Mouse (Mus musculus) neural tube, embryonic 11.5 days (tissue): Measurements from ENCODE around the gene Olfr78. TPM values are rescaled to one million over a fixed set of nuclear protein-coding genes. Genes with fewer than 3 reads are reported as not detected.

Experiments used
- ATAC-seq: fragments of 200-750 bp; cut with Nextera tagmentation; 2 replicates; pipeline ENCODE4 v1.8.0; 2017; ENCODE audit warnings: moderate number of reproducible peaks, mild to moderate bottlenecking, moderate TSS enrichment, moderate library complexity; ENCODE audit not compliant: insufficient read depth, low FRiP score, low TSS enrichment
- DNase-seq: peaks from one replicate; pipeline ENCODE4 v3.0.0-alpha.2; 2015; ENCODE audit warnings: low spot score
- H3K27ac ChIP-seq: fragments of 300-500 bp; sonication (generic); 2 replicates; pipeline ENCODE4 v1.5.1; 2014; ENCODE audit warnings: low read depth, mild to moderate bottlenecking, low read length
- H3K27me3 ChIP-seq: fragments of 300-500 bp; sonication (generic); 2 replicates; pipeline ENCODE4 v1.6.1; 2014; ENCODE audit warnings: mild to moderate bottlenecking, low read length, mixed read lengths; ENCODE audit not compliant: control insufficient read depth, insufficient read depth
- H3K36me3 ChIP-seq: fragments of 300-500 bp; sonication (generic); 2 replicates; pipeline ENCODE4 v1.6.1; 2014; ENCODE audit warnings: mild to moderate bottlenecking, low read length, moderate library complexity, mixed read lengths; ENCODE audit not compliant: control insufficient read depth, insufficient read depth
- H3K4me1 ChIP-seq: fragments of 300-500 bp; sonication (generic); 2 replicates; pipeline ENCODE4 v1.6.1; 2014; ENCODE audit warnings: low read length, mixed read lengths; ENCODE audit not compliant: control insufficient read depth, insufficient read depth
- H3K4me2 ChIP-seq: fragments of 300-500 bp; sonication (generic); 2 replicates; pipeline ENCODE4 v1.6.1; 2014; ENCODE audit warnings: low read depth, mild to moderate bottlenecking, moderate library complexity
- H3K4me3 ChIP-seq: fragments of 300-500 bp; sonication (generic); 2 replicates; pipeline ENCODE4 v1.5.1; 2014; ENCODE audit warnings: low read depth, low read length
- H3K9ac ChIP-seq: fragments of 300-500 bp; sonication (generic); 2 replicates; pipeline ENCODE4 v1.6.1; 2014; ENCODE audit warnings: mild to moderate bottlenecking, low read length
- H3K9me3 ChIP-seq: fragments of 300-500 bp; sonication (generic); 2 replicates; pipeline ENCODE4 v1.6.1; 2016; ENCODE audit warnings: low read length; ENCODE audit not compliant: control insufficient read depth
- WGBS: fragments of 180-500 bp; shearing (Covaris S2); extraction: QIAGEN DNeasy Blood & Tissue Kit; methylation state at CpG from one replicate; pipeline ENCODE4 v1.1.7; 2014; 5-methylcytosine and 5-hydroxymethylcytosine counted together
- polyA plus RNA-seq: library from polyadenylated mRNA; unstranded; fragments of >200 nt; fragmentation: Nextera tagmentation; extraction: Ambion mirVana; gene quantifications from 2 replicates; pipeline ENCODE4 v1.2.1, GENCODE M21; 2014

Olfr78 gene
- polyA plus RNA-seq: not detected in 2 replicates

DNA sequence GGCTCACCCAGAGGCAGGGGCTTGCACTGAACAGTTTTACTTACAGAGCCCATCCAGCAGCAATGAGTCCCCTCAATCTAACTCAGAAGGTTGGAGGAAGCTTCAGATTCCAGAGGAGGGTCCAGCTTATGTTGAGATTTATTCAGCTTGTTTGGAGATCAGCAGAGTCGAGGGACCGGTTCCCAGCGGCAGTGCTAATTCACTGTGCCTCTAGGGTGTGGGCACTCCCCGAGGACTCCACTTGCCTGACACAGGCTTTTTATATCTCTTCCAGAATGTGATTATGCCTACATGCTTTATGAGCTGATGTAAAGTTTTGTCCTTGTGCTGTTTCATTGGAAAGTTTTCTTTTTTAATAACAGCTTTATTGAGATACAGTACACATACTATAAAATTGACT, at the start of gene Olfr78, which contains the start of gene Olfr560:
TSS of gene Olfr78 (minus strand) at position 206 of the 400 bp plus-strand sequence.
TSS of gene Olfr560 (minus strand) at position 101 of the 400 bp plus-strand sequence.
- Histone ChIP-seq H3K9ac (no peak within 1 kb of the TSS), H3K27ac (no peak within 1 kb of the TSS), H3K27me3 (no peaks in the 10 kb centered on the region), H3K36me3 (no peaks in the 10 kb centered on the region), H3K4me3 (no peak within 1 kb of the TSS), H3K4me1 (no peaks in the 10 kb centered on the region), H3K9me3 (no peaks in the 10 kb centered on the region), H3K4me2 (no peak within 1 kb of the TSS)
- no peak for DNase-seq
- WGBS: 76% methylated on average over 4 of the region's 4 CpGs
- ATAC-seq: no peak

DNA sequence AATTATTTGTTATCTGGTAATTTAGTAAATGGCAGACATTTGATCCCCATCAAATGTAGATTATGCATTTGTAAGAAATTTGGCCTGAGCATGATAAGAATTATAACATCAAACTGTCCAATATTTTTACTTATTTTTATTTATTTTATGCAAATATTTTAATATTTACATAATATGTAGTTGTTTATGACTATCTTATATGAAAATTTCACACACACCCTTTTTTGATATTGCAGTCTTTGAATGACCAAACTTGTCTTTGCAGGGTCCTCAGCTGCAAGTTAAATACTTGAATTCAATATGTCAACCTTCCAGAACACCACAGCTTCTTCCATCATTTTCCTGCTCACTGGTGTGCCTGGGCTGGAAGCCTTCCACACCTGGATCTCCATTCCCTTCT, 43.9 kb upstream of the Olfr78 start, which contains the start of gene Olfr564:
TSS of gene Olfr564 (plus strand) at position 301 of the 400 bp plus-strand sequence.
- Histone ChIP-seq H3K36me3 (no peaks in the 10 kb centered on the region), H3K4me1 (no peaks in the 10 kb centered on the region), H3K9ac (no peak within 1 kb of the TSS), H3K27me3 (no peaks in the 10 kb centered on the region), H3K9me3 (no peaks in the 10 kb centered on the region), H3K4me2 (no peak within 1 kb of the TSS), H3K27ac (no peak within 1 kb of the TSS), H3K4me3 (no peak within 1 kb of the TSS)
- no peak for ATAC-seq
- no peak for DNase-seq

DNA sequence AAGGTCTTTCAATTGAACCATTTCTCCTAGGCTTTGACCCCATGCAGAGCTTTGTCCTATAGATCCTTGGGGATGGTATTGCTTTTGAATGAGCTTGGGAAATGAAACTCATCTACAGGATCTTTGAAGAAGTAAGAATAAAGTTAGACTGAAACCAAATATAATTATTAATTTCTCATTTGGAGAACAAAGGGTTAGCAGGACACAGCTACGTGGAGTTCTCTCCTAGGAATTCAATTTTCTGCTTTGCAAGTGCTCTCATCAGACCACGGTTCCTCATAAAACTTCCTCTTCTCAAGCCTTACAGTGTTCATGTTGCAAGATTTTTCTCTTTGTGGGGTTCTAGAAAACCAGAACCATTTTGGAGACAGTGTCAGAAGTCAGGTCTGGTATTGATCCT, 11.7 kb upstream of the Olfr78 start, which contains the start of gene Olfr561:
TSS of gene Olfr561 (plus strand) at position 301 of the 400 bp plus-strand sequence.
- ATAC-seq (no peak), DNase-seq (no peak)
- Histone ChIP-seq H3K27me3 (no peaks in the 10 kb centered on the region), H3K9me3 (no peaks in the 10 kb centered on the region), H3K4me3 (no peak within 1 kb of the TSS), H3K9ac (no peak within 1 kb of the TSS), H3K27ac (no peak within 1 kb of the TSS), H3K4me1 (no peaks in the 10 kb centered on the region), H3K4me2 (no peak within 1 kb of the TSS), H3K36me3 (no peaks in the 10 kb centered on the region)
- 84% methylated on average over 2 of the region's 2 CpGs for WGBS

DNA sequence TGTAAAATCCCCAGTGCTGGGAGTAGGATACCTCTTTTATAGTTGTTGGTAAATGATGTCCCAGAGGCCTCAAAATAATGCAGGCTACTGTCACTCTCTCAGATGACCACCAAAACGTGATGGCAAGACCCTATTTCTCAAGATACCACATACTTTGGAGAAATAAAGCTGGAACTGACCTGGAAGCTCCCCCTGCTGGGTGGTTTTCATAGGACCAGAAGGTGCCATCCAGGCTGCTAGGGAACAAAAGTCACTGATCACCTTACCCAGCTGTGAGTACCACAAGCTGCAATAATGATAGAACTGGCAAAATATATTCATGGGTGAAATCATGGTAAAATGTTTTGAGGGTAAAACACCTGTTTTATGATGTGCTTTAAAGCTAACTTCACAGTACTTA, 7.2 kb downstream of the Olfr78 start:
- no peak for ATAC-seq
- Histone ChIP-seq H3K9ac (no peak overlapping the region), H3K36me3 (no peaks in the 10 kb centered on the region), H3K4me3 (no peak overlapping the region), H3K9me3 (no peaks in the 10 kb centered on the region), H3K4me2 (no peak overlapping the region), H3K27me3 (no peaks in the 10 kb centered on the region), H3K4me1 (no peaks in the 10 kb centered on the region), H3K27ac (no peak overlapping the region)
- WGBS: 18% methylated on average over 1 of the region's 1 CpGs
- no peak for DNase-seq

DNA sequence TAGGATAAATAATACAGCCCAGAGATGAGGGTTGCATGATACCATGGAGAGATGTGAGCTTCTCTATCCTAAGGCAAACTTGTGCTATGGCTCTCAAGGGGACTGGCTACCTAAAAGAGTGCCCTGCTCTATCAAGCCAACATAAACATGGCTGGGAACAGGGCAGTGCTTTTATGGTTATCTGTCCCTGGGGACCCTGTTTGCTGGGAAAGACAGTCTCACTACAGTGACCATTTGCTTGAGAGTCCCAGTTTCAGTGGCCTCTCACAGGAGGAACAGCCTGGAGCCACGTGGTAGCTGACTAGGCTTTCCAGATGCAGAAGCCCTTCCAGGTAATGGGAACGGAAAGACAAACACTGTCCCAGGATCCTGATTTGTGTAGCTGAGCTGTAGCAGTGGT, 21.6 kb downstream of the Olfr78 start:
- Histone ChIP-seq H3K9me3 (no peaks in the 10 kb centered on the region), H3K4me3 (no peak overlapping the region), H3K9ac (no peak overlapping the region), H3K27ac (no peak overlapping the region), H3K27me3 (no peaks in the 10 kb centered on the region), H3K4me2 (no peak overlapping the region), H3K4me1 (no peaks in the 10 kb centered on the region), H3K36me3 (no peaks in the 10 kb centered on the region)
- WGBS: 38% methylated on average over 2 of the region's 2 CpGs
- DNase-seq: no peak
- ATAC-seq: no peak

DNA sequence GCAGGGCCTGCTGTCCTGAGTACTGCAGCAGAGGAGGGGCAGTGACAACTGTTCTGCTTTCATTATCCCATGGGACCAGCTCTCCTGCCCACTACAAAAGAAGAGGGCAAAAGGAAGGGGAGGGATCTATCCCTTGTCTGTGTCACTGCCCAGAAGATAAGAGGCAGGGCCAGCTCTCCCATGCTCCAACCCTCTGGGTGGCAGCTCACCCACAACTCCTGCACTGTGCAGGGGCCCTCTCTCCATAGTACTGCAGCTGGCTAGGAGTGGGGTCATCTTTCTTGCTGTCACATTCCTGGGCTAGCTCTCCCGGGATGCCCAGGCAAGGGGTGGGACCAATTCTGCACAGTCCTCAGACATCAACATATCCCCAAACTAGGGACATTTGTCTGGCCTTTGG, 25.5 kb downstream of the Olfr78 start:
- H3K4me3 ChIP-seq: no peak overlapping the region
- no peak overlapping the region for H3K4me2 ChIP-seq
- H3K27ac ChIP-seq: no peak overlapping the region
- H3K27me3 ChIP-seq: no peaks in the 10 kb centered on the region
- DNase-seq (no peak), ATAC-seq (no peak)
- no peaks in the 10 kb centered on the region for H3K36me3 ChIP-seq
- H3K4me1 ChIP-seq: no peaks in the 10 kb centered on the region
- H3K9ac ChIP-seq: no peak overlapping the region
- H3K9me3 ChIP-seq: no peaks in the 10 kb centered on the region
- WGBS: 67% methylated on average over 1 of the region's 1 CpGs

DNA sequence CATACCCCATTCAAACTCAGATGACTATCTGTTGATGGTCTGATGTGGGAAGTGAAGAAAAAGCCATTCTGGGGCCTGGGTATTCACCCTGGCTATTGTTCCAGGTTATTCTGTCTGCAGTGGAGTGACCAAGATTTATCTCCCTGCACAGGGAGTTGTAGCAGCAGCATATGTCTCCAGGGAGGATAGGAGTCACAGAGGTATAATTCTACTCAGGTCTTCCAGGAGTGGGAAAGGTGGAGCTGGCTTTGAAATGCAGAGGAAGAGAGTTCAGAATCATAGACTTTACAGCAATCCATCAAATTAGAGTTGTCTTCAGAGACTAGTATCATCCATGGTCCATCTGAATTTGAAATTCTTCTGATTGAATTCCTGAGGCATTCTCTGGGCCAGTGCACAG, 31.9 kb downstream of the Olfr78 start, which contains the start of gene Olfr559:
TSS of gene Olfr559 (minus strand) at position 101 of the 400 bp plus-strand sequence.
- Histone ChIP-seq H3K27ac (no peak within 1 kb of the TSS), H3K9ac (no peak within 1 kb of the TSS), H3K27me3 (no peaks in the 10 kb centered on the region), H3K4me3 (no peak within 1 kb of the TSS), H3K9me3 (no peaks in the 10 kb centered on the region), H3K4me2 (no peak within 1 kb of the TSS), H3K36me3 (no peaks in the 10 kb centered on the region), H3K4me1 (no peaks in the 10 kb centered on the region)
- ATAC-seq: no peak
- DNase-seq: no peak

DNA sequence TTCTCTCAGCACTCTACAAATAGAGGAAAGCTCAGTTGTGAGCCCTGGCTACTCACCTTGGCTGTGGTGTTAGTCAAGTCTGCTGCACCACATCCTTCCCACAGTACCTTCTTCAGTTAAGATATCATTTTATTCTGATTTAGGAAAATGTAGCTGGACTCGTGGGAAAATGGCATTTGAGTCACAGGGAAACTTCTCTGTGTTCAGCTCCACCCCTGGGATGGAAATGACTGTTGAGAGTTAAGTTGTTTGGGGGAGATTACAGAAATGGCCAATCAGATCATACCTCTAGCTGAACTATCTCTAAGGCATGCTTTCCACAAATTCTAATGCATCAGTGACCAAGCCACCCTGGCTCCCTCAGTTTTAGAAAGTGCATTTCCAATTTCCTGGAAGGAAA, 40.3 kb downstream of the Olfr78 start, which contains the start of gene Olfr33:
TSS of gene Olfr33 (minus strand) at position 101 of the 400 bp plus-strand sequence.
- no peaks in the 10 kb centered on the region for H3K27me3 ChIP-seq
- no peak within 1 kb of the TSS for H3K4me2 ChIP-seq
- WGBS: 64% methylated on average over 1 of the region's 1 CpGs
- H3K9ac ChIP-seq: no peak within 1 kb of the TSS
- no peaks in the 10 kb centered on the region for H3K9me3 ChIP-seq
- DNase-seq: no peak
- no peaks in the 10 kb centered on the region for H3K4me1 ChIP-seq
- H3K4me3 ChIP-seq: no peak within 1 kb of the TSS
- H3K27ac ChIP-seq: no peak within 1 kb of the TSS
- ATAC-seq: no peak
- no peaks in the 10 kb centered on the region for H3K36me3 ChIP-seq

DNA sequence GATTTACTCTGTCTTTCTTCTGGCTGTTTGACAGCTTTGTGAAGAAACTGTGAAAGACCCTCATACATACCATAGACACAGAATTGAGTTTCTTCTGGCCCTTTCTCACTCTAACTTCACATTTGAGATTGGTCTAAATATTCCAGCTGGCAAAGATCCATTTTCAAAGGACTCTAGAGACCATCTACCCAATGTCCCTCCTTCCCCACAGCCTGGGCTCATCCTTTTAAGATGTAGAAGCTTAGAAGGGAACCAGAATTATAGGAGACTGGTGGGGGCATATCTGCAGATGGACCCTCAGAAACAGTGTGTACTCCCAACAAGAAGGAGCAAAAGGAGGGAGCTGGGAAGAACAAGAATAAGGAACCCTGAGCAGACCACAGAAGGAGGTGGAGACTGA, 57.4 kb downstream of the Olfr78 start, which contains the start of gene Olfr558:
TSS of gene Olfr558 (plus strand) at position 301 of the 400 bp plus-strand sequence.
- Histone ChIP-seq H3K27ac (no peak within 1 kb of the TSS), H3K27me3 (no peaks in the 10 kb centered on the region), H3K4me3 (no peak within 1 kb of the TSS), H3K4me2 (no peak within 1 kb of the TSS), H3K9me3 (no peaks in the 10 kb centered on the region), H3K36me3 (no peaks in the 10 kb centered on the region), H3K4me1 (no peaks in the 10 kb centered on the region), H3K9ac (no peak within 1 kb of the TSS)
- no peak for ATAC-seq
- DNase-seq: no peak
